Mouse (Mus musculus): Measurements from ENCODE around the gene Odc1. TPM values are rescaled to one million over a fixed set of nuclear protein-coding genes. Genes with fewer than 3 reads are reported as not detected.
"Not testable (repeated sequence)": the region's sequence is repeated elsewhere in the genome, so short reads cannot be mapped to it uniquely, and the experiment has no call there.

Odc1 gene
- polyA plus RNA-seq, 1 experiment from 2014 or later, result 193 TPM

- Histone ChIP-seq H3K4me1 (no peaks in the 10 kb centered on the region), H3K36me3 (no peaks in the 10 kb centered on the region), H3K9ac (no peak overlapping the region), H3K4me3 (no peak overlapping the region), H3K27ac (no peak overlapping the region), H3K4me2 (no peak overlapping the region), H3K9me3 (no peaks in the 10 kb centered on the region), H3K27me3 (no peaks in the 10 kb centered on the region)
- WGBS, result 63% methylated on average over 4 of the region's 4 CpGs
- ATAC-seq (ENCODE audit: insufficient number of reproducible peaks, insufficient read depth, low FRiP score, low TSS enrichment, low read depth), result no peak
These were observed 13.8 kb upstream of the Odc1 start for GRCm38 (mm10) chr12:17530825-17531224.

- ATAC-seq (ENCODE audit: insufficient number of reproducible peaks, insufficient read depth, low FRiP score, low TSS enrichment, low read depth), result no peak
- H3K4me1 ChIP-seq, result no peaks in the 10 kb centered on the region
- WGBS, result 91% methylated on average over 3 of the region's 3 CpGs
These were observed 8.4 kb upstream of the Odc1 start for GRCm38 (mm10) chr12:17536222-17536621.

GRCm38 (mm10) chr12:17537147-17537546, 7.4 kb upstream of the Odc1 start:
- no peak overlapping the region for H3K27ac ChIP-seq
- H3K4me1 ChIP-seq, result no peaks in the 10 kb centered on the region
- H3K9ac ChIP-seq, result no peak overlapping the region
- no peak overlapping the region for H3K4me2 ChIP-seq
- no peaks in the 10 kb centered on the region for H3K27me3 ChIP-seq
- H3K4me3 ChIP-seq, result no peak overlapping the region
- H3K36me3 ChIP-seq, result no peaks in the 10 kb centered on the region
- H3K9me3 ChIP-seq, result no peaks in the 10 kb centered on the region
- 83% methylated on average over 3 of the region's 3 CpGs for WGBS
- ATAC-seq (ENCODE audit: insufficient number of reproducible peaks, insufficient read depth, low FRiP score, low TSS enrichment, low read depth), result no peak

More at GRCm38 (mm10) chr12:17536222-17536621, 8.4 kb upstream of the Odc1 start:
- Histone ChIP-seq H3K4me3 (no peak overlapping the region), H3K4me2 (no peak overlapping the region), H3K27ac (no peak overlapping the region), H3K27me3 (no peaks in the 10 kb centered on the region), H3K9me3 (no peaks in the 10 kb centered on the region), H3K36me3 (no peaks in the 10 kb centered on the region), H3K9ac (no peak overlapping the region)

GRCm38 (mm10) chr12:17538087-17538486, 6.5 kb upstream of the Odc1 start:
- no peaks in the 10 kb centered on the region for H3K9me3 ChIP-seq
- H3K36me3 ChIP-seq, result no peaks in the 10 kb centered on the region
- H3K27me3 ChIP-seq, result no peaks in the 10 kb centered on the region
- 79% methylated on average over 3 of the region's 3 CpGs for WGBS
- H3K27ac ChIP-seq, result no peak overlapping the region
- H3K4me1 ChIP-seq, result no peaks in the 10 kb centered on the region
- no peak overlapping the region for H3K4me3 ChIP-seq
- no peak overlapping the region for H3K9ac ChIP-seq
- no peak overlapping the region for H3K4me2 ChIP-seq
- ATAC-seq (ENCODE audit: insufficient number of reproducible peaks, insufficient read depth, low FRiP score, low TSS enrichment, low read depth), result no peak

- H3K9ac ChIP-seq, result no peak overlapping the region
- H3K27me3 ChIP-seq, result no peaks in the 10 kb centered on the region
- H3K4me1 ChIP-seq, result 0 out of 2 replicates have a peak, but pooled peaks cover 2% of the 10 kb centered on the region
- no peak overlapping the region for H3K4me2 ChIP-seq
- no peak for ATAC-seq (ENCODE audit: insufficient number of reproducible peaks, insufficient read depth, low FRiP score, low TSS enrichment, low read depth)
- WGBS, result 74% methylated on average over 6 of the region's 6 CpGs
- H3K36me3 ChIP-seq, result no peaks in the 10 kb centered on the region
- no peak overlapping the region for H3K4me3 ChIP-seq
- no peaks in the 10 kb centered on the region for H3K9me3 ChIP-seq
- H3K27ac ChIP-seq, result no peak overlapping the region
These were observed 5.6 kb upstream of the Odc1 start for GRCm38 (mm10) chr12:17539041-17539440.

GRCm38 (mm10) chr12:17540040-17540552, 4.5 kb upstream of the Odc1 start:
- no peaks in the 10 kb centered on the region for H3K36me3 ChIP-seq
- H3K4me1 ChIP-seq, result 0 out of 2 replicates have a peak, but pooled peaks cover 4% of the 10 kb centered on the region
- WGBS, result 77% methylated on average over 6 of the region's 6 CpGs
- no peak overlapping the region for H3K4me3 ChIP-seq
- H3K9me3 ChIP-seq, result no peaks in the 10 kb centered on the region
- H3K9ac ChIP-seq, result no peak overlapping the region
- no peak overlapping the region for H3K4me2 ChIP-seq
- no peaks in the 10 kb centered on the region for H3K27me3 ChIP-seq
- no peak overlapping the region for H3K27ac ChIP-seq
- no peak for ATAC-seq (ENCODE audit: insufficient number of reproducible peaks, insufficient read depth, low FRiP score, low TSS enrichment, low read depth)

GRCm38 (mm10) chr12:17545107-17545571, 545 bp downstream of the Odc1 start:
- Histone ChIP-seq H3K27me3 (no peaks in the 10 kb centered on the region), H3K9me3 (no peaks in the 10 kb centered on the region), H3K4me2 (peak overlapping the region; percentile 77), H3K4me3 (peak overlapping the region; percentile 93), H3K9ac (peak overlapping the region; percentile 94), H3K27ac (peak overlapping the region; percentile 87), H3K4me1 (peaks cover 18% of the 10 kb centered on the region), H3K36me3 (peaks cover 33% of the 10 kb centered on the region)
- ATAC-seq (ENCODE audit: insufficient number of reproducible peaks, insufficient read depth, low FRiP score, low TSS enrichment, low read depth), result peak; percentile 16
- WGBS, result under 1% methylated on average over 37 of the region's 40 CpGs

- WGBS, result 4% methylated on average over 8 of the region's 8 CpGs
- ATAC-seq (ENCODE audit: insufficient number of reproducible peaks, insufficient read depth, low FRiP score, low TSS enrichment, low read depth), result no peak
- Histone ChIP-seq H3K36me3 (peaks cover 38% of the 10 kb centered on the region), H3K9ac (peak overlapping the region; percentile 68), H3K27me3 (no peaks in the 10 kb centered on the region), H3K9me3 (no peaks in the 10 kb centered on the region), H3K27ac (no peak overlapping the region), H3K4me1 (peaks cover 18% of the 10 kb centered on the region), H3K4me2 (peak overlapping the region; percentile 77), H3K4me3 (peak overlapping the region; percentile 93)
These were observed 1.3 kb downstream of the Odc1 start for GRCm38 (mm10) chr12:17545884-17546283.

GRCm38 (mm10) chr12:17547552-17547951, 3.0 kb downstream of the Odc1 start:
- H3K9ac ChIP-seq; H3K4me3 ChIP-seq; H3K4me2 ChIP-seq; H3K9me3 ChIP-seq; H3K27me3 ChIP-seq; H3K27ac ChIP-seq; ATAC-seq (ENCODE audit: insufficient number of reproducible peaks, insufficient read depth, low FRiP score, low TSS enrichment, low read depth): not testable (repeated sequence)
- Histone ChIP-seq H3K36me3 (peaks cover 48% of the 10 kb centered on the region), H3K4me1 (peaks cover 18% of the 10 kb centered on the region)
- 92% methylated on average over 9 of the region's 9 CpGs for WGBS

GRCm38 (mm10) chr12:17548505-17548904, 3.9 kb downstream of the Odc1 start:
- H3K4me3 ChIP-seq, result no peak overlapping the region
- no peak overlapping the region for H3K9ac ChIP-seq
- no peak overlapping the region for H3K4me2 ChIP-seq
- no peak for ATAC-seq (ENCODE audit: insufficient number of reproducible peaks, insufficient read depth, low FRiP score, low TSS enrichment, low read depth)
- no peaks in the 10 kb centered on the region for H3K27me3 ChIP-seq
- peaks cover 18% of the 10 kb centered on the region for H3K4me1 ChIP-seq
- no peak overlapping the region for H3K27ac ChIP-seq
- peaks cover 48% of the 10 kb centered on the region for H3K36me3 ChIP-seq
- WGBS, result 71% methylated on average over 5 of the region's 5 CpGs
- no peaks in the 10 kb centered on the region for H3K9me3 ChIP-seq

GRCm38 (mm10) chr12:17549421-17549820, 4.8 kb downstream of the Odc1 start:
- H3K4me2 ChIP-seq; H3K4me3 ChIP-seq; H3K9ac ChIP-seq; H3K27ac ChIP-seq; H3K9me3 ChIP-seq; ATAC-seq (ENCODE audit: insufficient number of reproducible peaks, insufficient read depth, low FRiP score, low TSS enrichment, low read depth); H3K27me3 ChIP-seq: not testable (repeated sequence)
- WGBS, result 86% methylated on average over 5 of the region's 5 CpGs
- peaks cover 14% of the 10 kb centered on the region for H3K4me1 ChIP-seq
- peaks cover 48% of the 10 kb centered on the region for H3K36me3 ChIP-seq

- H3K4me3 ChIP-seq, result no peak overlapping the region
- H3K4me2 ChIP-seq, result no peak overlapping the region
- 79% methylated on average over 3 of the region's 3 CpGs for WGBS
- no peak overlapping the region for H3K27ac ChIP-seq
- ATAC-seq (ENCODE audit: insufficient number of reproducible peaks, insufficient read depth, low FRiP score, low TSS enrichment, low read depth), result no peak
- peaks cover 9% of the 10 kb centered on the region for H3K4me1 ChIP-seq
- no peaks in the 10 kb centered on the region for H3K27me3 ChIP-seq
- H3K9ac ChIP-seq, result no peak overlapping the region
- H3K9me3 ChIP-seq, result no peaks in the 10 kb centered on the region
- H3K36me3 ChIP-seq, result peaks cover 48% of the 10 kb centered on the region
These were observed 6.8 kb downstream of the Odc1 start for GRCm38 (mm10) chr12:17551208-17551995.

All from embryonic facial prominence, embryonic 13.5 days (tissue).